Mouse (Mus musculus) heart, embryonic 16.5 days (tissue): ENCODE results near the gene Tmem39a. TPM values are rescaled to one million over a fixed set of nuclear protein-coding genes. Genes with fewer than 3 reads are reported as not detected.

Source experiments
- ATAC-seq: fragments of 200-750 bp; cut with Nextera tagmentation; replicated peaks from 2 replicates; pipeline ENCODE4 v1.8.0; 2017; ENCODE audit warnings: moderate number of reproducible peaks; ENCODE audit not compliant: insufficient read depth, low FRiP score; ENCODE audit errors: extremely low read depth
- H3K27ac ChIP-seq: fragments of 300-500 bp; sonication (generic); 2 replicates; pipeline ENCODE4 v1.5.1; 2014; ENCODE audit warnings: mild to moderate bottlenecking, low read length, control low read depth, moderate library complexity
- H3K27me3 ChIP-seq: fragments of 300-500 bp; sonication (generic); 2 replicates; pipeline ENCODE4 v1.6.1; 2014; ENCODE audit warnings: low read length, mixed read lengths; ENCODE audit not compliant: control insufficient read depth, insufficient read depth
- H3K36me3 ChIP-seq: fragments of 300-500 bp; sonication (generic); 2 replicates; pipeline ENCODE4 v1.6.1; 2014; ENCODE audit not compliant: control insufficient read depth, insufficient read depth
- H3K4me1 ChIP-seq: fragments of 300-500 bp; sonication (generic); 2 replicates; pipeline ENCODE4 v1.6.1; 2014; ENCODE audit warnings: low read length, mixed read lengths; ENCODE audit not compliant: control insufficient read depth, insufficient read depth
- H3K4me2 ChIP-seq: fragments of 300-500 bp; sonication (generic); 2 replicates; pipeline ENCODE4 v1.6.1; 2014; ENCODE audit warnings: low read depth, mild to moderate bottlenecking, control low read depth, low read length
- H3K4me3 ChIP-seq: fragments of 300-500 bp; sonication (generic); 2 replicates; pipeline ENCODE4 v1.5.1; 2014; ENCODE audit warnings: mild to moderate bottlenecking, control low read depth, low read length
- H3K9ac ChIP-seq: fragments of 300-500 bp; sonication (generic); 2 replicates; pipeline ENCODE4 v1.6.1; 2014; ENCODE audit warnings: low read length, control low read depth
- H3K9me3 ChIP-seq: fragments of 300-500 bp; sonication (generic); replicated peaks from 2 replicates; pipeline ENCODE4 v1.6.1; 2016; ENCODE audit warnings: low read length; ENCODE audit not compliant: control insufficient read depth
- WGBS: fragments of 180-500 bp; shearing (Covaris S2); extraction: QIAGEN DNeasy Blood & Tissue Kit; methylation state at CpG from one replicate; pipeline ENCODE4 v1.1.7; 2014; 5-methylcytosine and 5-hydroxymethylcytosine counted together
- polyA plus RNA-seq: library from polyadenylated mRNA; unstranded; fragments of >200 nt; fragmentation: Nextera tagmentation; extraction: Ambion mirVana; gene quantifications from 2 replicates; pipeline ENCODE4 v1.2.1, GENCODE M21; 2015

The Tmem39a gene
- polyA plus RNA-seq, 1 experiment from 2014 or later, result 64.4 TPM

- H3K36me3 ChIP-seq, result peaks cover 51% of the 10 kb centered on the region
- H3K9me3 ChIP-seq, result no peaks in the 10 kb centered on the region
- H3K9ac ChIP-seq, result no peak overlapping the region
- no peak overlapping the region for H3K4me3 ChIP-seq
- H3K4me1 ChIP-seq, result peaks cover 11% of the 10 kb centered on the region
- H3K4me2 ChIP-seq, result no peak overlapping the region
- WGBS, result 51% methylated on average over 10 of the region's 10 CpGs
- H3K27ac ChIP-seq, result peak overlapping the region; percentile 58
- no peaks in the 10 kb centered on the region for H3K27me3 ChIP-seq
- ATAC-seq, result no peak
These were observed 78.6 kb downstream of the Tmem39a start for GRCm38 (mm10) chr16:38637085-38637484.

Other genes with a start within 250 kb of the Tmem39a start
- gene Maats1, start 216.6 kb upstream of the Tmem39a start, polyA plus RNA-seq, result 0.12 and 0.50 TPM in 2 replicates
- 256 and 261 TPM in 2 replicates for gene Cox17, start 211.7 kb upstream of the Tmem39a start, polyA plus RNA-seq
- gene Gm21987, start 211.7 kb upstream of the Tmem39a start, polyA plus RNA-seq, result 2.3 and 4.6 TPM in 2 replicates
- gene Popdc2, start 196.5 kb upstream of the Tmem39a start, polyA plus RNA-seq, result 421 and 423 TPM in 2 replicates
- gene Pla1a, start 125.6 kb upstream of the Tmem39a start, polyA plus RNA-seq, result 3.6 and 4.2 TPM in 2 replicates
- 87.6 and 88.6 TPM in 2 replicates for gene Adprh, start 106.0 kb upstream of the Tmem39a start, polyA plus RNA-seq
- gene Cd80, start 103.1 kb upstream of the Tmem39a start, polyA plus RNA-seq, result 0.60 and 0.62 TPM in 2 replicates
- gene Timmdc1, start 36.0 kb upstream of the Tmem39a start, polyA plus RNA-seq, result 35.0 and 39.6 TPM in 2 replicates
- 27.4 and 28.9 TPM in 2 replicates for gene Poglut1, start 8.4 kb upstream of the Tmem39a start, polyA plus RNA-seq
- 38.0 and 42.0 TPM in 2 replicates for gene Arhgap31, start 154.6 kb downstream of the Tmem39a start, polyA plus RNA-seq
- 22.5 and 22.8 TPM in 2 replicates for gene B4galt4, start 183.6 kb downstream of the Tmem39a start, polyA plus RNA-seq
- 16.1 and 18.0 TPM in 2 replicates for gene Upk1b, start 241.6 kb downstream of the Tmem39a start, polyA plus RNA-seq